In the genomic region with DNA sequence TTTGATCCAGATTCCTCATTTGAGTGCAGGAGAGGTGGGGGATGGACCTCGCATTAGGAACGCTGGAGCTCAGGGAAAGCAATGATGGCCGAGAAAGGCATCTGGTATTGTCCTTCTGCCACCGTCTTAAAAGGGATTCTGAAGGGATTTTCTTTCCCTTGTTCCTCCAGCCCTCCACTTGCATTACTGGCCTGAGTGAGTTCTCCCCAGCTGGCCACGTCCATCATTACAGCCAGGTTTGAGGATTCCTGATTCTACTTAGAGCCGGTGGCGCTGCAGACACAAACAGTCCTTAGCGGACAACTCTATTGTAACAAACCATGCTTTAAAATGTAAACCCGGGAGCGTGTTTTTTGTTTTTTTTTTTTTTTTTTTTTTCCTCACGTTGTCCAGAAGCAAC, we compare ENCODE assay signal across 17 mouse cellular contexts. TPM values are rescaled to one million over a fixed set of nuclear protein-coding genes. Genes with fewer than 3 reads are reported as not detected.
DNase-seq lines count a peak whose midpoint lies in the region; ATAC-seq and TF ChIP-seq lines count a peak whose summit lies in the region.
"Had no signal": no experiment of that assay in that cellular context is flagged by ENCODE, and none has a peak within 500 bp of the region (broad histone marks: within the 10 kb centered on the region; RNA-seq: fewer than 3 reads in every experiment).

A gene (plus strand): TSS at position 274 of the 400 bp plus-strand sequence.

- no peak for TF ChIP-seq POLR2A in testis, adult 2 months (IDR thresholded peaks at IDR 0.05; ENCODE audit: control insufficient read depth, low read depth, low read length)

- no peaks in the 10 kb centered on the region for H3K36me3 ChIP-seq in heart, embryonic 14.5 days (ENCODE audit: control insufficient read depth, insufficient read depth, low read length)
- no peaks in the 10 kb centered on the region for H3K36me3 ChIP-seq in testis, adult 2 months (ENCODE audit: control insufficient read depth, insufficient read depth, low read length)
- H3K36me3 ChIP-seq in limb, embryonic 15.5 days = no peaks in the 10 kb centered on the region
- no peaks in the 10 kb centered on the region for H3K36me3 ChIP-seq in hindbrain, embryonic 10.5 days
- H3K36me3 ChIP-seq: embryonic facial prominence, embryonic 12.5 days; forebrain, embryonic 12.5 days; G1E; hindbrain, embryonic 13.5 days; liver, embryonic 15.5 days; midbrain, embryonic 10.5 days had no signal

- H3K27me3 ChIP-seq in heart, embryonic 14.5 days (ENCODE audit: control insufficient read depth, insufficient read depth, low read length) = no peaks in the 10 kb centered on the region
- no peaks in the 10 kb centered on the region for H3K27me3 ChIP-seq in testis, adult 2 months (ENCODE audit: control insufficient read depth, insufficient read depth, low read length)
- H3K27me3 ChIP-seq in limb, embryonic 15.5 days = no peaks in the 10 kb centered on the region
- H3K27me3 ChIP-seq in hindbrain, embryonic 10.5 days (ENCODE audit: insufficient read depth, poor library complexity, severe bottlenecking) = no peaks in the 10 kb centered on the region
- H3K27me3 ChIP-seq: embryonic facial prominence, embryonic 12.5 days; forebrain, embryonic 12.5 days; hindbrain, embryonic 13.5 days; liver, embryonic 15.5 days had no signal

- no peak for TF ChIP-seq CTCF in testis, adult 2 months (IDR thresholded peaks at IDR 0.05; ENCODE audit: control insufficient read depth, insufficient read depth, insufficient replicate concordance, low read depth, low read length)

- no peak within 1 kb of the TSS for H3K27ac ChIP-seq in heart, embryonic 14.5 days (replicated peaks in 1 of 2; ENCODE audit: control insufficient read depth in 1 of 2, insufficient read depth in 1 of 2, low read depth in 2 of 2, low read length in 2 of 2)
- H3K27ac ChIP-seq in testis, adult 2 months (ENCODE audit: control insufficient read depth, insufficient read depth, low read depth, low read length) = peak within 1 kb of the TSS; percentile 41
- H3K27ac ChIP-seq in limb, embryonic 15.5 days = peak within 1 kb of the TSS; percentile 58
- H3K27ac ChIP-seq in hindbrain, embryonic 10.5 days = no peak within 1 kb of the TSS
- H3K27ac ChIP-seq: embryonic facial prominence, embryonic 12.5 days; forebrain, embryonic 12.5 days; hindbrain, embryonic 13.5 days; liver, embryonic 15.5 days; midbrain, embryonic 10.5 days had no signal

- H3K4me2 ChIP-seq in heart, embryonic 14.5 days (ENCODE audit: low read length) = 0 out of 2 replicates have a peak within 1 kb of the TSS, but pooled peaks have one; percentile 3
- peak within 1 kb of the TSS; percentile 20 for H3K4me2 ChIP-seq in limb, embryonic 15.5 days
- H3K4me2 ChIP-seq: embryonic facial prominence, embryonic 12.5 days; forebrain, embryonic 12.5 days; hindbrain, embryonic 13.5 days; liver, embryonic 15.5 days had no signal

- no peak within 1 kb of the TSS for H3K9ac ChIP-seq in heart, embryonic 14.5 days (ENCODE audit: low read length)
- no peak within 1 kb of the TSS for H3K9ac ChIP-seq in limb, embryonic 15.5 days
- H3K9ac ChIP-seq: embryonic facial prominence, embryonic 12.5 days; forebrain, embryonic 12.5 days; hindbrain, embryonic 13.5 days; liver, embryonic 15.5 days had no signal

- no peak for ATAC-seq in heart, embryonic 14.5 days (ENCODE audit: insufficient number of reproducible peaks, insufficient read depth, low FRiP score, low read depth)
- ATAC-seq in limb, embryonic 15.5 days (ENCODE audit: insufficient number of reproducible peaks, low FRiP score, low TSS enrichment, low read depth) = no peak

- no peaks in the 10 kb centered on the region; a peak in 1 of 4 replicates for H3K4me1 ChIP-seq in heart, embryonic 14.5 days (ENCODE audit: control insufficient read depth in 2 of 2, insufficient read depth in 2 of 2, low read length in 2 of 2)
- no peaks in the 10 kb centered on the region for H3K4me1 ChIP-seq in testis, adult 2 months (ENCODE audit: control insufficient read depth, insufficient read depth, low read length)
- H3K4me1 ChIP-seq in limb, embryonic 15.5 days = no peaks in the 10 kb centered on the region
- H3K4me1 ChIP-seq in hindbrain, embryonic 10.5 days (replicated peaks) = no peaks in the 10 kb centered on the region
- H3K4me1 ChIP-seq: embryonic facial prominence, embryonic 12.5 days; forebrain, embryonic 12.5 days; hindbrain, embryonic 13.5 days; liver, embryonic 15.5 days; midbrain, embryonic 10.5 days had no signal

- no peaks in the 10 kb centered on the region for H3K9me3 ChIP-seq in heart, embryonic 14.5 days (ENCODE audit: control insufficient read depth, low read length)
- no peaks in the 10 kb centered on the region for H3K9me3 ChIP-seq in limb, embryonic 15.5 days
- no peaks in the 10 kb centered on the region for H3K9me3 ChIP-seq in hindbrain, embryonic 10.5 days
- H3K9me3 ChIP-seq: embryonic facial prominence, embryonic 12.5 days; forebrain, embryonic 12.5 days; hindbrain, embryonic 13.5 days; liver, embryonic 15.5 days; midbrain, embryonic 10.5 days had no signal

- H3K4me3 ChIP-seq in heart, embryonic 14.5 days (ENCODE audit: control insufficient read depth in 1 of 2, insufficient read depth in 1 of 2, low read depth in 1 of 2, low read length in 2 of 2) = no peak within 1 kb of the TSS
- no peak within 1 kb of the TSS for H3K4me3 ChIP-seq in testis, adult 2 months (ENCODE audit: control insufficient read depth, low read depth, low read length)
- H3K4me3 ChIP-seq in limb, embryonic 15.5 days = peak within 1 kb of the TSS; percentile 18
- H3K4me3 ChIP-seq in hindbrain, embryonic 10.5 days = no peak within 1 kb of the TSS
- H3K4me3 ChIP-seq: embryonic facial prominence, embryonic 12.5 days; forebrain, embryonic 12.5 days; hindbrain, embryonic 13.5 days; liver, embryonic 15.5 days; midbrain, embryonic 10.5 days had no signal

- 70% methylated on average over 11 of the region's 11 CpGs for WGBS in heart, embryonic 14.5 days
- WGBS in limb, embryonic 15.5 days = 66% methylated on average over 11 of the region's 11 CpGs
- 76% methylated on average over 11 of the region's 11 CpGs for WGBS in hindbrain, embryonic 10.5 days

- no peak for DNase-seq in heart, adult 18-20 months
- no peak for DNase-seq in testis, postnatal 10 days (ENCODE audit: low spot score)
- no peak for DNase-seq in hindbrain, embryonic 10.5 days (ENCODE audit: low spot score)
- no peak for DNase-seq in adipocyte (ENCODE audit: low spot score)
- DNase-seq: adrenal gland, postnatal 14 days; B cell, adult 2 months; cerebellum, postnatal 14 days; kidney, adult 8-10 months had no signal

RNA-seq across cellular contexts. Expression of the gene that starts here (rescaled TPM):
- not detected in 2 replicates for polyA plus RNA-seq in heart, embryonic 14.5 days (2014; fragmentation: Nextera tagmentation; extraction: Ambion mirVana)
- under 1 TPM; 0.44 to 0.65 TPM for total RNA-seq in heart, adult 18-20 months (2021)
- polyA plus RNA-seq in testis, adult 2 months (2012; rRNA removed) = 0.25 and 0.28 TPM in 2 replicates
- 5.4 and 10.9 TPM in 2 replicates for polyA plus RNA-seq in limb, embryonic 15.5 days (2015; fragmentation: Nextera tagmentation; extraction: Ambion mirVana)
- 0.09 and 0.17 TPM in 2 replicates for polyA plus RNA-seq in hindbrain, embryonic 10.5 days (2016; fragmentation: Nextera tagmentation; extraction: Ambion mirVana)
- total RNA-seq: G1E had no signal
- polyA plus RNA-seq: G1E had no signal

Comparison
In these comparisons a context has a peak if more than half of its experiments do, and no peak if none do; other contexts are left out.
1. H3K27ac ChIP-seq: peak in testis, adult 2 months (single experiment) and limb, embryonic 15.5 days (single experiment); none in heart, embryonic 14.5 days (0 of 2) and hindbrain, embryonic 10.5 days (single experiment).